Comparison of ENCODE assay signal across 8 mouse cellular contexts in the genomic region with DNA sequence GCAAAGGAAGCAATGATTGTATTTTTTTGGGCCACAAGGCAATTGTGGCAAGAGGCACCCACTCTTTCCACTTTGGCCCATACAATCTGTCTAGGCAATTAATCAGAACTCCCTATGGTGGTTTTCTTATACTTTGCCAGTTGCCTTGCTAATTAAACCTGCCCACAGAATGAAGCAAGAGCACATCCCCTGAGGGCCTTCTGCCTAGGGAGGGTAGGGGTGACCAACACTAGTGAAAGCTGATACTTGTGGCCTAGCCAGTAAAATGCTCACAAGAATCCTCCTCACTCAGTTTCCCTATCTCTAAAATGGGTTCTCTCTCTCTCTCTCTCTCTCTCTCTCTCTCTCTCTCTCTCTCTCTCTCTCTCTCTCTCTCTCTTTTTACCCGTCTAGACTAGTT. TPM values are rescaled to one million over a fixed set of nuclear protein-coding genes. Genes with fewer than 3 reads are reported as not detected.
A peak's percentile ranks its signal among the peaks of the same experiment; 100 is the strongest.
DNase-seq lines count a peak whose midpoint lies in the region; ATAC-seq and TF ChIP-seq lines count a peak whose summit lies in the region.

No protein-coding gene starts in this region.

- no peak for TF ChIP-seq EP300 in heart, adult 2 months (IDR thresholded peaks at IDR 0.05; ENCODE audit: insufficient read depth, low read depth, low read length)

- no peaks in the 10 kb centered on the region for H3K79me2 ChIP-seq in heart, adult 2 months (replicated peaks; ENCODE audit: control insufficient read depth, insufficient read depth, low read length)
- H3K79me2 ChIP-seq in C2C12 (ENCODE audit: control insufficient read depth, insufficient read depth) = peaks cover 10% of the 10 kb centered on the region

- no peaks in the 10 kb centered on the region for H3K9me3 ChIP-seq in forebrain, embryonic 14.5 days (replicated peaks; ENCODE audit: control insufficient read depth, low read length)
- H3K9me3 ChIP-seq in liver, embryonic 15.5 days (replicated peaks) = no peaks in the 10 kb centered on the region

- peak overlapping the region; percentile 61 for H3K4me3 ChIP-seq in heart, adult 2 months
- no peak overlapping the region for H3K4me3 ChIP-seq in C2C12 (ENCODE audit: insufficient read depth, poor library complexity, severe bottlenecking)
- H3K4me3 ChIP-seq in forebrain, embryonic 14.5 days (ENCODE audit: low read depth, low read length) = peak overlapping the region; percentile 48
- H3K4me3 ChIP-seq in liver, embryonic 15.5 days (replicated peaks) = peak overlapping the region; percentile 54; the same call in 1 of the 2 replicates
- H3K4me3 ChIP-seq in thymus, adult 2 months (ENCODE audit: control insufficient read depth, insufficient read depth, low read length) = no peak overlapping the region

- no peaks in the 10 kb centered on the region for H3K36me3 ChIP-seq in heart, adult 2 months (ENCODE audit: control insufficient read depth, insufficient read depth, low read length)
- no peaks in the 10 kb centered on the region for H3K36me3 ChIP-seq in C2C12 (ENCODE audit: control insufficient read depth, insufficient read depth)
- H3K36me3 ChIP-seq in forebrain, embryonic 14.5 days (ENCODE audit: control insufficient read depth, insufficient read depth, low read length) = no peaks in the 10 kb centered on the region
- H3K36me3 ChIP-seq in liver, embryonic 15.5 days (replicated peaks) = no peaks in the 10 kb centered on the region
- H3K36me3 ChIP-seq in thymus, adult 2 months (ENCODE audit: control insufficient read depth, insufficient read depth, low read length) = no peaks in the 10 kb centered on the region

- H3ac ChIP-seq in C2C12 (ENCODE audit: control insufficient read depth, insufficient read length, low read depth) = no peak overlapping the region

- DNase-seq in heart, adult 2 months = no peak
- no peak for DNase-seq in heart, postnatal 4 days
- DNase-seq in forebrain, embryonic 14.5 days (ENCODE audit: low spot score) = no peak
- DNase-seq in Muller cell, postnatal 12 days (ENCODE audit: inconsistent ontology term) = no peak
- DNase-seq in yolk sac, embryonic 10.5 days (ENCODE audit: low spot score) = no peak
- no peak for DNase-seq in thymus, adult 2 months

- H3K27me3 ChIP-seq in heart, adult 2 months (ENCODE audit: control insufficient read depth, insufficient read depth, low read length) = no peaks in the 10 kb centered on the region
- H3K27me3 ChIP-seq in C2C12 (ENCODE audit: control insufficient read depth, insufficient read depth, insufficient read length) = no peaks in the 10 kb centered on the region
- H3K27me3 ChIP-seq in forebrain, embryonic 14.5 days (replicated peaks; ENCODE audit: control insufficient read depth, insufficient read depth, low read length) = no peaks in the 10 kb centered on the region
- peaks cover 8% of the 10 kb centered on the region for H3K27me3 ChIP-seq in liver, embryonic 15.5 days
- no peaks in the 10 kb centered on the region for H3K27me3 ChIP-seq in thymus, adult 2 months (ENCODE audit: control insufficient read depth, insufficient read depth, low read length)

- ATAC-seq in forebrain, embryonic 14.5 days = peak; percentile 22; the same call in 1 of the 2 replicates
- ATAC-seq in liver, embryonic 15.5 days (ENCODE audit: insufficient read depth) = no peak

- peaks cover 3% of the 10 kb centered on the region; the same call in 1 of the 2 replicates for H3K4me1 ChIP-seq in heart, adult 2 months (ENCODE audit: control insufficient read depth, insufficient read depth, low read length)
- H3K4me1 ChIP-seq in forebrain, embryonic 14.5 days (ENCODE audit: control insufficient read depth, insufficient read depth, low read length) = no peaks in the 10 kb centered on the region
- H3K4me1 ChIP-seq in liver, embryonic 15.5 days (replicated peaks) = no peaks in the 10 kb centered on the region
- no peaks in the 10 kb centered on the region; the same call in 1 of the 2 replicates for H3K4me1 ChIP-seq in thymus, adult 2 months (replicated peaks; ENCODE audit: control insufficient read depth, insufficient read depth, low read length)

- no peak overlapping the region for H3K9ac ChIP-seq in heart, adult 2 months (ENCODE audit: low read depth, low read length)
- no peak overlapping the region for H3K9ac ChIP-seq in forebrain, embryonic 14.5 days (ENCODE audit: low read length)
- H3K9ac ChIP-seq in liver, embryonic 15.5 days = no peak overlapping the region

- intact Hi-C loops in heart, adult 2 months (cut with DNase I) = no loop called here

- peak overlapping the region; percentile 48 for H3K4me2 ChIP-seq in forebrain, embryonic 14.5 days (ENCODE audit: low read length)
- peak overlapping the region; percentile 60; the same call in 1 of the 2 replicates for H3K4me2 ChIP-seq in liver, embryonic 15.5 days

- no peaks in the 10 kb centered on the region for H3K79me3 ChIP-seq in C2C12 (ENCODE audit: low read depth)

- TF ChIP-seq POLR2A in heart, adult 2 months (IDR thresholded peaks at IDR 0.05; ENCODE audit: insufficient read depth, low read depth, low read length) = no peak
- TF ChIP-seq POLR2A in thymus, adult 2 months (IDR thresholded peaks at IDR 0.05; ENCODE audit: control insufficient read depth, extremely low read depth, insufficient read depth, low read length, poor library complexity) = no peak

- 29% methylated on average over 1 of the region's 1 CpGs for WGBS in heart, adult 2 months
- WGBS in forebrain, embryonic 14.5 days = 13% methylated on average over 1 of the region's 1 CpGs
- WGBS in liver, embryonic 15.5 days (ENCODE audit: insufficient replicate concordance) = 29% methylated on average over 1 of the region's 1 CpGs
- 0% methylated on average over 1 of the region's 1 CpGs for WGBS in thymus, adult 2 months

- peak overlapping the region; percentile 78 for H3K27ac ChIP-seq in heart, adult 2 months
- H3K27ac ChIP-seq in forebrain, embryonic 14.5 days (ENCODE audit: low read depth, low read length) = no peak overlapping the region
- H3K27ac ChIP-seq in liver, embryonic 15.5 days (replicated peaks) = no peak overlapping the region
- H3K27ac ChIP-seq in thymus, adult 2 months (ENCODE audit: control insufficient read depth, insufficient read depth, low read length) = no peak overlapping the region

- no peak for TF ChIP-seq CTCF in heart, adult 2 months (IDR thresholded peaks at IDR 0.05)
- no peak for TF ChIP-seq CTCF in C2C12 (IDR thresholded peaks at IDR 0.05; ENCODE audit: control insufficient read depth, insufficient read depth, insufficient read length)
- TF ChIP-seq CTCF in thymus, adult 2 months (IDR thresholded peaks at IDR 0.05; ENCODE audit: borderline replicate concordance, control insufficient read depth, extremely low read depth, insufficient read depth, low read length, poor library complexity) = no peak

TF ChIP-seq in C2C12, 6 proteins besides CTCF, POLR2A, EP300 and RAD21:
- TF ChIP-seq MAX (IDR thresholded peaks at IDR 0.05) = no peak
- TF ChIP-seq MYOD1 (IDR thresholded peaks at IDR 0.05; ENCODE audit: control insufficient read depth, insufficient read length, low read depth) = no peak
- no peak for TF ChIP-seq FOSL1 (IDR thresholded peaks at IDR 0.05; ENCODE audit: insufficient read depth, low read length, poor library complexity, severe bottlenecking)
- no peak for TF ChIP-seq USF1 (IDR thresholded peaks at IDR 0.05; ENCODE audit: low read depth)
- TF ChIP-seq CEBPB (IDR thresholded peaks at IDR 0.05; ENCODE audit: low read depth) = peak; percentile 55
- TF ChIP-seq MYOG (IDR thresholded peaks at IDR 0.05; ENCODE audit: control insufficient read depth, extremely low read depth, insufficient read length) = no peak

RNA-seq across cellular contexts. Expression of gene Diaph2, which starts 0.4 kb away (rescaled TPM):
- 10 to 100 TPM; 10.7 to 13.5 TPM for total RNA-seq in heart, adult 2 months (2021)
- polyA plus RNA-seq in heart, adult 2 months (2012; rRNA removed) = 3.5 and 6.4 TPM in 2 replicates
- 10 to 100 TPM; 16.6 to 16.7 TPM for total RNA-seq in heart, postnatal 4 days (2021)
- polyA plus RNA-seq in C2C12 (2012; fragmentation: generic; extraction: Trizol) = 1.4 TPM
- polyA plus RNA-seq in forebrain, embryonic 14.5 days (2014; fragmentation: Nextera tagmentation; extraction: Ambion mirVana) = 3.4 and 4.6 TPM in 2 replicates
- polyA plus RNA-seq in liver, embryonic 15.5 days (2015; fragmentation: Nextera tagmentation; extraction: Ambion mirVana) = 1.0 and 1.5 TPM in 2 replicates
- polyA plus RNA-seq in thymus, adult 2 months (2012; rRNA removed) = 2.9 and 3.5 TPM in 2 replicates

Comparison
In these comparisons a context has a peak if more than half of its experiments do, and no peak if none do; other contexts are left out.
1. H3K4me3 ChIP-seq: peak in heart, adult 2 months (single experiment), forebrain, embryonic 14.5 days (single experiment) and liver, embryonic 15.5 days (single experiment); none in C2C12 (single experiment) and thymus, adult 2 months (single experiment).